Mouse (Mus musculus): ENCODE results near the gene Rhbdl1.

GRCm38 (mm10) chr17:25882306-25882705, 45.2 kb upstream of the Rhbdl1 start:
- no peak for TF ChIP-seq ZNF384 (IDR thresholded peaks at IDR 0.05; ENCODE audit: low read depth, low read length)
- TF ChIP-seq ZC3H11A (IDR thresholded peaks at IDR 0.05; ENCODE audit: borderline replicate concordance, low read depth, low read length) = no peak

All from ES-E14 (cell line).